Mouse (Mus musculus): ENCODE results near the gene Epha6. TPM values are rescaled to one million over a fixed set of nuclear protein-coding genes. Genes with fewer than 3 reads are reported as not detected.
"Not testable (repeated sequence)": the region's sequence is repeated elsewhere in the genome, so short reads cannot be mapped to it uniquely, and the experiment has no call there.

The Epha6 gene
- total RNA-seq, 2 experiments from 2014 or later, result 66.6 to 73.1 TPM

DNA sequence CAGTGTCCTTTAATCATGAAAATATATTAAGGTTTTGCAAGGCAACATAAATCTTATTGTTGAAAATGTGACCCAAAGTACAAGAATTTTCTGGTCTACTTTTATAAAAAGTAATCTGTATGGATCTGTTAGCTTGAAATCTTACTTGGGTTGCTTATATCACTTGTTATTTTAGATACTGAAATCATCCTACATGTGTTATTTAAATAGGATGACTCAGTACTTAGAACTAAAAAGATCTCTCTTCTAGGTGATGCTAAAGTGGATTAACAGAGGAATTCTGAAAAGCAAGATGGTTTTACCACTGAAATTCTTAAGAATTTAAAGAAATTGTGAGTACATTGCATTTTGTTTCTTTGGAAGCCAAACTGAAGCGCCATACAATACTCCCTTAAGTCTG is 561.5 kb downstream of the Epha6 start:
- intact Hi-C loops (cut with DNase I), result no loop called here
- DNase-seq (ENCODE audit: low spot score in 2 of 2), result no peak

DNA sequence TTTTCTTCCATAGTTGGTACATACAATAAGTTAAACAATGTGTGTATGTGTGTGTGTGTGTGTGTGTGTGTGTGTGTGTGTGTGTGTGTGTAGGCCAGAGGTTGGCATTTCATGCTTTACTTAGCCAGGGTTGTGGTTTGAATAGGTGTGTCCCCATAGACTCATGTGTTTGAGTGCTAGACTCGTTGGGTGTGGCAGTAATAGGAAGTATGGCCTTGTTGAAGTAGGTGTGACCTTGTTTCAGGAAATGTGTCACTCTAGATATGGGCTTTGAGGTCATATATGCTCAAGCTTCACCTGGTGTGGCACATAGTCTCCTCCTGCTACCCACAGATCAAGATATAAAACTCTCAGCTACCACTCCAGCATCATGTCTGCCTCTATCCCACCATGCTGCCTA is 577.0 kb downstream of the Epha6 start:
- intact Hi-C loops (cut with DNase I), result no loop called here
- no peak for DNase-seq (ENCODE audit: low spot score in 2 of 2)

- intact Hi-C loops (cut with DNase I), result no loop called here
- DNase-seq (ENCODE audit: low spot score in 2 of 2), result peak; percentile 5 to 6
Observed at GRCm38 (mm10) chr16:60006857-60007568, 598.3 kb downstream of the Epha6 start.

DNA sequence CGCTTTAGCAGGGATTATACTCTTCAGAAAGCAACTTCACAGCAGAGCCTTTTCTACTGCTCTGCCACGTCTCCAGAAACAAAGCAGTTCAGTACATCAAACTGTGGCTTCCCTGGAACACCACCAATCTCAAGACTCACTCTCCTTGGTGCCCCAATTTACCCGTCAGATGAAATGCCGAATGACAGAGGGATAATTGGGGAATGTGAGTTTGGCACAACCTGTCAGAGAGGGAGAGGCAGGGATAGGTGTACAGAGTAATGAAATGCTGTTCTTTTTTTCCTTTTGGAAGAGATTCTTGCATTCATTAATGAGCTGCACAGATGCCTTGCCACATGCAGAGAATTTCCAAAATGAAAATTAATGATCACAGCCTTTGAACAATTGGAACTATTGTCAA is 635.5 kb downstream of the Epha6 start:
- intact Hi-C loops (cut with DNase I), result no loop called here
- no peak for DNase-seq (ENCODE audit: low spot score in 2 of 2)

DNA sequence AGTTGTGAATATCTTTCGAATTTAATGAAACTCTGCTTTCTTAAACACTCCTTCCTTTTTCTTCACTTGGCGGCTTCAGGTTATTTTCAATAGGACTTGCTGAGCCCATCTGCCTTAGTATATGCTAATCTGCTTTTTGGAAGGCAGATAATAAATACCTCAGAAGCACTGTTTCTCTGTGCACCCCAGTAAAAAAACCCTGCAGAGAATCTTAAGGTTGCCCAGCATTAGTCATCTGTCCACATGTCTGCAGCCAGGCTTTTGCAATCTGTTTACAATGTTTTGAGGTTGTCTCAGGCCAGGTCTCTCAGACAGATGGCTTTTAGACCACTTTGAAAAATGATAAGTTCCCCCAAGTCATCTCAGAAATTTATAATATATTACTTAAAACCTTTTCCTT is 649.6 kb downstream of the Epha6 start:
- no peak for DNase-seq (ENCODE audit: low spot score in 2 of 2)
- intact Hi-C loops (cut with DNase I), result no loop called here

DNA sequence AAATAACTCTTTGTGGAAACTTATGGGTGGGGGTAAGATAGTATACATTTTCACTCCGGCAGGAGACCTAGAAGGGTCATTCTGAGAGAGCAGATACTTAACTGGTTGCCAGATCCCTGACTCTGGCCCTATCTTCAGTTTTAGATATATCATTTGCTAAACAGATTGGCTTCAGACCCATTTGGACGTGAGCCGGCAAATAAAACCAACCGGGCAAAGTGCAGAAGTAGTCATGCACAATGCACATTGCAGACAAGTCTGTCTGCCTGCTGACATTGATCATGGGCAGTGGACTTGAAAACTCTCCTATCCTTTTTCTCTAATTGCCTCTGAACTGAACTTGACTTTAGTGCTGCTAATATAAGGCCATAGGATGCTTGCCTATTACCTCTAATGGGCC is 681.6 kb downstream of the Epha6 start:
- intact Hi-C loops (cut with DNase I), result no loop called here
- DNase-seq (ENCODE audit: low spot score in 2 of 2), result no peak

- DNase-seq (ENCODE audit: low spot score in 2 of 2), result no peak
- intact Hi-C loops (cut with DNase I), result no loop called here
Observed at GRCm38 (mm10) chr16:59880073-59880472, 725.3 kb downstream of the Epha6 start.

- no peak for DNase-seq (ENCODE audit: low spot score in 2 of 2)
- intact Hi-C loops (cut with DNase I), result no loop called here
Observed at GRCm38 (mm10) chr16:59871792-59872191, 733.5 kb downstream of the Epha6 start.

GRCm38 (mm10) chr16:59854160-59854717 is 751.1 kb downstream of the Epha6 start:
- no peak for DNase-seq (ENCODE audit: low spot score in 2 of 2)
- intact Hi-C loops (cut with DNase I), result no loop called here

GRCm38 (mm10) chr16:59852689-59853088 is 752.6 kb downstream of the Epha6 start:
- intact Hi-C loops (cut with DNase I), result no loop called here
- no peak for DNase-seq (ENCODE audit: low spot score in 2 of 2)

- intact Hi-C loops (cut with DNase I), result no loop called here
- peak; percentile 2 to 18 for DNase-seq (ENCODE audit: low spot score in 2 of 2)
Observed at GRCm38 (mm10) chr16:59846574-59846973, 758.8 kb downstream of the Epha6 start.

GRCm38 (mm10) chr16:59836778-59837177 is 768.6 kb downstream of the Epha6 start:
- DNase-seq (ENCODE audit: low spot score in 2 of 2), result peak; percentile 17 to 41
- intact Hi-C loops (cut with DNase I), result no loop called here

DNA sequence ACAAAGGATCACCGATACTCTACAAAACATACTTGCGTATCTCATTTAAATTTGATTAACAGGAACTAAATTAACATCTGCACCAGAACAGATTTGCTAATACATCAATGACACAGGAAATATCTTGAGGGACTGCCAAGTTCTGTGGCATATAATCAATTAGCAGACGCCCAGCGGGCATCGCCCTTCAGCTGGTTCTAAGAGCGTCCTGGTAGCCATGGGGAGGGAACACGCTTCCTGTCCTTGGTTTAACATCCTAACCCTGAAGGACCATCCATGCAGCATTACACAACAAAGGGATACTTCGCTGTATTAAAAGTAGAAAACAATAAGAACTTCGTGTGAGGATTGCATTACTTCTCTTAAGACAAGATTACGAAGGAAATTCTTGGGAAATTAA is 769.0 kb downstream of the Epha6 start:
- DNase-seq (ENCODE audit: low spot score in 2 of 2), result no peak
- intact Hi-C loops (cut with DNase I), result no loop called here

GRCm38 (mm10) chr16:59832468-59832867 is 772.9 kb downstream of the Epha6 start:
- no peak for DNase-seq (ENCODE audit: low spot score in 2 of 2)
- intact Hi-C loops (cut with DNase I), result no loop called here

- intact Hi-C loops (cut with DNase I), result no loop called here
- peak in 1 of 2 experiments; percentile 12 for DNase-seq (ENCODE audit: low spot score in 2 of 2)
Observed at GRCm38 (mm10) chr16:59829655-59830054, 775.7 kb downstream of the Epha6 start.

GRCm38 (mm10) chr16:59799790-59800189 is 805.5 kb downstream of the Epha6 start:
- intact Hi-C loops (cut with DNase I); DNase-seq (ENCODE audit: low spot score in 2 of 2): not testable (repeated sequence)

DNA sequence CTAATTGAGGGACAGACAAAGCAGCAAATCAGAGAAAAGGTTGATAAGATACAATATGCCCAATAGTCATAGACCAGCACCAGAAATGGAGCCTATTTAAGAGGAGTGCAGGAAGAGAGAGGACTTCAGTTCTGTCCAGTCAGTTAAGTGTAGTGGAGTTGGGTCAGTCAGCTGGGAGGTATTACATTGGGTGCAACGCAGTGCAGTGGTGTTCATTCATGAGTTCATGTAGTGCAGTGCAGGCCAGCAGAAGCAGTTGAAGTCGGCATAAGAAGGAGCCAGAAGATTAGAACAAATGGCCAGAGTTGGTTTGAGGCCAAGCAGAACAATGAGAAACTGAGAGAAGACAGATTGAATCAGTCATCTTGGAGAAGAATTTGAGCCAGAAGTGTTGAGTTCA is 833.0 kb downstream of the Epha6 start:
- no peak for DNase-seq (ENCODE audit: low spot score in 2 of 2)
- intact Hi-C loops (cut with DNase I), result no loop called here

DNA sequence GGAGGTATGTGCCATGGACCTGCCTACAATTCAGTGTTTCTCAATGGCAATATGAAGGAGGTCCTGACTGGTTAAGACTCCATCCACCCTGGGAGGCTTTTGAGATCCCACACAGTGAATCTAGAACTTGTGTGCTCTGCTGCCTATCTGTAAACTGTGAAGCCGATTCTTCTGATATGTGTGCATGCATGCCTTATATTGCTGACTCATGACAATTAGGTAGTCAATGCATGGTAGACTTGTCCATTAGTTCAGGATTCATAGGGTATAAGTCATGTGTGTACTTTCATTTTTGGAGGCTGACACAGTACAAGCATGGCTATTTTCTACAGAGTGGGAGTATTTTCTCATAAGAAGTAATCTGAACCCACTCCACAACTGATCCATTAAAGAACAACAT is 834.9 kb downstream of the Epha6 start:
- intact Hi-C loops (cut with DNase I), result no loop called here
- no peak for DNase-seq (ENCODE audit: low spot score in 2 of 2)

- intact Hi-C loops (cut with DNase I), result no loop called here
- peak in 1 of 2 experiments; percentile 5 for DNase-seq (ENCODE audit: low spot score in 2 of 2)
Observed at GRCm38 (mm10) chr16:59769936-59770335, 835.4 kb downstream of the Epha6 start.

DNA sequence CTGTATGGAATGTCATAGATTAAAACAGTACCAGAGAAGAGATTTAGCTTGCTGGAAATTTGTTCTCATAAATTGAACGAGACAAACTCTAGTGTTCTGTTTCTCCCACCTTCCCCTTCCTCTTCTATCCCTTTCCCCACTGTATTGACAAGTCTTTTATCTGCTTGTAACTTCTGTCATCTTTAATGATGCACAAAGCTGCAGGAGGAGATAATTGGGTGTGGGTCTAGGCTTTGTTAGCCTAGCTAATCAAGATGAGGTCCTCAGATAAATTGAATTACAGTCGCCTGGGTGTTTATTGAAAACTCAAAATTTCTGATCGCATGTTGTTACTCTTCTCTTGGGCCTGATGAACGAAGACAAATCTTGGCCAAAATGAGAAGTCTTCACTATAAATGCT is 844.5 kb downstream of the Epha6 start:
- no peak for DNase-seq (ENCODE audit: low spot score in 2 of 2)
- intact Hi-C loops (cut with DNase I), result no loop called here

GRCm38 (mm10) chr16:59750905-59751304 is 854.4 kb downstream of the Epha6 start:
- intact Hi-C loops (cut with DNase I), result no loop called here
- no peak for DNase-seq (ENCODE audit: low spot score in 2 of 2)
